Mouse (Mus musculus): ENCODE measurements around the gene Ndrg3. TPM values are rescaled to one million over a fixed set of nuclear protein-coding genes. Genes with fewer than 3 reads are reported as not detected.

Ndrg3 gene
- polyA plus RNA-seq, 1 experiment from 2014 or later: 123 TPM

GRCm38 (mm10) chr2:156990727-156991431 lies 977 bp downstream of the Ndrg3 start:
- no peaks in the 10 kb centered on the region for H3K27me3 ChIP-seq
- H3K9ac ChIP-seq (replicated peaks): peak overlapping the region; percentile 91
- ATAC-seq (replicated peaks): 0 out of 2 replicates have a peak, but pooled peaks have one; percentile 12
- H3K36me3 ChIP-seq: peaks cover 3% of the 10 kb centered on the region; the same call in 1 of the 2 replicates
- H3K4me2 ChIP-seq (replicated peaks): peak overlapping the region; percentile 78
- 2% methylated on average over 16 of the region's 16 CpGs for WGBS
- H3K9me3 ChIP-seq: no peaks in the 10 kb centered on the region
- H3K4me3 ChIP-seq: peak overlapping the region; percentile 98
- no peak overlapping the region for H3K27ac ChIP-seq (replicated peaks)
- H3K4me1 ChIP-seq: peaks cover 26% of the 10 kb centered on the region

- Histone ChIP-seq H3K27me3 (no peaks in the 10 kb centered on the region), H3K9me3 (no peaks in the 10 kb centered on the region), H3K4me2 (replicated peaks) (no peak overlapping the region), H3K4me3 (no peak overlapping the region), H3K27ac (replicated peaks) (no peak overlapping the region), H3K9ac (replicated peaks) (no peak overlapping the region), H3K4me1 (peaks cover 31% of the 10 kb centered on the region), H3K36me3 (no peaks in the 10 kb centered on the region)
- ATAC-seq (replicated peaks): no peak
- WGBS: 85% methylated on average over 3 of the region's 3 CpGs
Observed at GRCm38 (mm10) chr2:156987316-156987715, 4.5 kb downstream of the Ndrg3 start.

DNA sequence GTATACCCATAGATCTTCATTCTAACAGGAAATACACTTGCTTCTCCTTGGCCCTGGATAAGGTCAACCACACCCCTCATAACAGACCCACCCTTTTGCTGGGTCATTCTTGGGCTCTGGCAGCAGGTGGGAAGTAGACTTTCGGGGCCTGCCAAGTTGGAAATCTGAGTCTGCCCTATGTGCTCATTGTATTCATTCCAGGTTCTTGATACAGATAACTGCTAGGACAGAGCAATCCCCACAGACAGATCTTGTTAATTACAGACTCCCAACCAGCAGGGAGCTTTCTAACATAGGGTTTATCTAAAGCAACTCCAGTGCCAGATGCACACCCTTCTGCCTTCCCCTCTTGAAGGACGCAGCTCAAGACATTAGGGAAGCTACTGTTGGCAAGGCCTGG lies 9.0 kb downstream of the Ndrg3 start:
- Histone ChIP-seq H3K4me1 (peaks cover 6% of the 10 kb centered on the region; the same call in 1 of the 2 replicates), H3K27me3 (no peaks in the 10 kb centered on the region), H3K9me3 (no peaks in the 10 kb centered on the region), H3K9ac (replicated peaks) (no peak overlapping the region), H3K36me3 (no peaks in the 10 kb centered on the region), H3K4me3 (no peak overlapping the region), H3K4me2 (replicated peaks) (no peak overlapping the region), H3K27ac (replicated peaks) (no peak overlapping the region)
- no peak for ATAC-seq (replicated peaks)
- WGBS: 65% methylated on average over 2 of the region's 2 CpGs

GRCm38 (mm10) chr2:156981291-156981690 lies 10.6 kb downstream of the Ndrg3 start:
- ATAC-seq (replicated peaks): no peak
- H3K27me3 ChIP-seq: no peaks in the 10 kb centered on the region
- H3K36me3 ChIP-seq: no peaks in the 10 kb centered on the region
- 83% methylated on average over 4 of the region's 4 CpGs for WGBS
- no peak overlapping the region for H3K27ac ChIP-seq (replicated peaks)
- H3K9ac ChIP-seq (replicated peaks): no peak overlapping the region
- H3K9me3 ChIP-seq: no peaks in the 10 kb centered on the region
- peaks cover 10% of the 10 kb centered on the region for H3K4me1 ChIP-seq
- H3K4me2 ChIP-seq (replicated peaks): no peak overlapping the region
- no peak overlapping the region for H3K4me3 ChIP-seq

DNA sequence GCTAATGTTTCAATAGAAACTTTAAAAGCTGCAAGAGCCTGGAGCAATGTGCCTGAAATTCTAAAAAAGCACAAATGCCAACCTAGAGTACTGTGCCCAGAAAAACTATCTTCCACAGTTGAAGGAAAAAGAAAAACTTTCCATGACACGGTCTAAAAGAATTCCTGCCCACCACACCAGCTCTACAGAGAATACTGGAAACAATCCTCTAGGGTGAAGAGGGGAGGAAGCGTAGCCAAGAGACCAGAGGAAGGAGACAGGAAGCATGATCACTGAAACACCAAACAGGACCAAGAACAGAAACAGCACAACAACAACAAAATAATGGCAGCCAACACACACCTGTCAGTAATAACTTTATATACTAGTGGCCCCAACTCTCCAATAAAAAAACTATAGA lies 11.8 kb downstream of the Ndrg3 start:
- Histone ChIP-seq H3K9me3 (no peaks in the 10 kb centered on the region), H3K4me1 (peaks cover 10% of the 10 kb centered on the region), H3K27me3 (no peaks in the 10 kb centered on the region), H3K36me3 (no peaks in the 10 kb centered on the region), H3K9ac (replicated peaks) (no peak overlapping the region), H3K4me2 (replicated peaks) (no peak overlapping the region), H3K4me3 (no peak overlapping the region), H3K27ac (replicated peaks) (no peak overlapping the region)
- no peak for ATAC-seq (replicated peaks)
- 89% methylated on average over 2 of the region's 2 CpGs for WGBS

DNA sequence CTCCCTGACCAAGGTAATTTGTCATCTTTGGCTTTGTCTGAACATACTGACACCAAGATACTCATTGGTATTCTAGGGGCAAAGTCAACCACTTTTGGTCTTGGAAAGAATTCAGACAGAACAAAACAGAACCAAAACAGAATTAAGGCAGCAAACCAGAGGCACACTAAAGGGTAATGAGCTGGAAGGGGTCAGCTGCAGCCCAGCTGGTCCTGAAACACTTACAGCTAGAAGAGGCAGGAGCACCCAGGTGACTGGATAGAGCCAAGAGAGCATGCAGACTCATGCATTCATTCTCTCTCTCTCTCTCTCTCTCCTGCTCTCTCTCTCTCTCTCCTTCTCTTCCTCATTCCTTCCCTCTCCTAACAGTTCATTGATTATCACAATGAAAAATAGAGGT lies 15.1 kb downstream of the Ndrg3 start:
- Histone ChIP-seq H3K36me3 (no peaks in the 10 kb centered on the region), H3K9ac (replicated peaks) (no peak overlapping the region), H3K27me3 (no peaks in the 10 kb centered on the region), H3K4me2 (replicated peaks) (no peak overlapping the region), H3K4me1 (peaks cover 4% of the 10 kb centered on the region), H3K9me3 (no peaks in the 10 kb centered on the region), H3K27ac (replicated peaks) (no peak overlapping the region), H3K4me3 (no peak overlapping the region)
- ATAC-seq (replicated peaks): no peak

DNA sequence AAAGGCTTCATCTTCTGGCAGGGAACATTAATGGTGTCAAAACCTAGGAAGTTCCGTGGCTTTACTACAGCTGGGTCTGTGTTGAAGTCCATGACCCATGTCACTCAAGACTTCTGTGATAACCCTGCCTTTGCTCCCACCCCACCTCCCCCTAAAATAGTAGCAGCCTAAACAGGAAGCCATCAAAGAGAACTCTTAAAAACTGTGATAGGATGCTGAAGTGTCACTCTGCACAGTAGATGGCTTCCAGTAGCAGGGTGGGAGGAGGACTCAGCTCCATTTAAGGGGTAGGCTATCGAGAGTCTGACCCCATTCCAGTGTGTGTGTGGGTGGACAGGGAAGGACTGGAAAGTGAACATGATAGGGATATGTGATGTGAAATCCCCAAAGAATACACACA lies 16.9 kb downstream of the Ndrg3 start:
- WGBS: 82% methylated on average over 2 of the region's 2 CpGs
- no peaks in the 10 kb centered on the region for H3K9me3 ChIP-seq
- H3K4me2 ChIP-seq (replicated peaks): no peak overlapping the region
- H3K27me3 ChIP-seq: no peaks in the 10 kb centered on the region
- H3K4me1 ChIP-seq: peaks cover 4% of the 10 kb centered on the region
- ATAC-seq (replicated peaks): no peak
- H3K27ac ChIP-seq (replicated peaks): no peak overlapping the region
- H3K36me3 ChIP-seq: no peaks in the 10 kb centered on the region
- H3K9ac ChIP-seq (replicated peaks): no peak overlapping the region
- H3K4me3 ChIP-seq: no peak overlapping the region

DNA sequence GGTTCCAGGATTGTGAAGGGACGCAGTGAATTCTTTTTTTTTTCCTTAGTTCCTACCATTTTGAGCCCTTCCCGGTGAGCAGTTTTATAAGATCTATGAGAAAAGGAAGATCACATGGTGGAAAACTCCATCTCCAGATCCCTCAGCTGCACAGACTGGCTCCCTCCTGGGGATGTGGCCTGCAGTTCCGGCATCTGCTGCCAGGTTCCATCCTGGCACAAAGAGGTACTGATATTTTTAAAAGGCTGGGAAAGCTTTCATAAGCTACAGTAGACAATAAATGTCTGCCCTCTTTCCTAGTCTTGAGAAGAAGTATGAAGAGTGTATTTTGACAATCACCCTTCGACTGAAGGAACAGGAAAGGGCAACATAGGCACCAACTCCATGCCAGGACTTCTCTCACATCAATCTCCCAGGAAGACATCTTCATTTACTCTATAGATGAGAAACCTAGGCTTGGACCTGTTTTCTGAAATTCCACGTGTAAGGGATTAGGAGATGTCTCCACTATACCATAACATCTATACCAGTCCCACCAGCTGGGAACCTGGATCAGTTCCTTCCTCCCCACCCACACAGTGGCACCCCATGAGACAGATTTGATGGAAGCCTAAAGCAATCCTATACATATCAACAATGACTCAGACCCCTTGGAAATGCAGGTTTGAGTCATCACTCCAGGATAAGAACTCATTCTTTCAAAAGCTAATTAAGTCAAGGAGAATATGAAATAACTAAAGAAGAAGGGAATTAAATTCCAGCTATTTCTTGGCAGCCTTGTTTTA lies 18.3 kb downstream of the Ndrg3 start:
- no peak for ATAC-seq (replicated peaks)
- no peaks in the 10 kb centered on the region for H3K27me3 ChIP-seq
- no peak overlapping the region for H3K9ac ChIP-seq (replicated peaks)
- peaks cover 4% of the 10 kb centered on the region for H3K4me1 ChIP-seq
- H3K4me2 ChIP-seq (replicated peaks): no peak overlapping the region
- H3K9me3 ChIP-seq: no peaks in the 10 kb centered on the region
- no peaks in the 10 kb centered on the region for H3K36me3 ChIP-seq
- 85% methylated on average over 5 of the region's 5 CpGs for WGBS
- no peak overlapping the region for H3K27ac ChIP-seq (replicated peaks)
- no peak overlapping the region for H3K4me3 ChIP-seq

GRCm38 (mm10) chr2:156970253-156970652 lies 21.6 kb downstream of the Ndrg3 start:
- H3K4me2 ChIP-seq (replicated peaks): no peak overlapping the region
- no peak overlapping the region for H3K27ac ChIP-seq (replicated peaks)
- 72% methylated on average over 7 of the region's 7 CpGs for WGBS
- no peaks in the 10 kb centered on the region for H3K36me3 ChIP-seq
- H3K4me3 ChIP-seq: no peak overlapping the region
- ATAC-seq (replicated peaks): no peak
- no peaks in the 10 kb centered on the region for H3K27me3 ChIP-seq
- no peaks in the 10 kb centered on the region for H3K9me3 ChIP-seq
- no peaks in the 10 kb centered on the region for H3K4me1 ChIP-seq
- H3K9ac ChIP-seq (replicated peaks): no peak overlapping the region

DNA sequence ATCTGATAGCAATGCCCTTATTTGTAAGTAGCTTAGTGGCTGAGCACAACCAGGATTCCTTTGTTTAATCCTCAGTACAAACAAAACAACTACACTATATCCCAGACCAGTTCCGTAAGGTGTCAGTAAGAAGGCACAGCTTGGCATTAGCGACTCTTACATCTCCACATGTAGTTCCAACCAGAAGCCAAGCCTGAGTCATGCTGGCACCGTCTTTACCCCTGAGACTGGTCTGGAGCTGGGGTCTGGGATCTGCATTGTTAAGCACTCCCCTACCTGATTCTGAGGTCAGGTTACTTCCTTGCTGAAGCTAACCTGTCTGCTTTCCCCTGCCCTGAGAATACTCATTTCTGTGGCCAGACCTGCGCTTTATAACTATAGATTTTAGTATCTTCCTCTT lies 23.4 kb downstream of the Ndrg3 start:
- WGBS: 85% methylated on average over 4 of the region's 4 CpGs
- H3K27me3 ChIP-seq: no peaks in the 10 kb centered on the region
- no peaks in the 10 kb centered on the region for H3K9me3 ChIP-seq
- H3K4me1 ChIP-seq: no peaks in the 10 kb centered on the region
- H3K4me2 ChIP-seq (replicated peaks): no peak overlapping the region
- H3K4me3 ChIP-seq: no peak overlapping the region
- ATAC-seq (replicated peaks): no peak
- no peaks in the 10 kb centered on the region for H3K36me3 ChIP-seq
- no peak overlapping the region for H3K27ac ChIP-seq (replicated peaks)
- no peak overlapping the region for H3K9ac ChIP-seq (replicated peaks)

DNA sequence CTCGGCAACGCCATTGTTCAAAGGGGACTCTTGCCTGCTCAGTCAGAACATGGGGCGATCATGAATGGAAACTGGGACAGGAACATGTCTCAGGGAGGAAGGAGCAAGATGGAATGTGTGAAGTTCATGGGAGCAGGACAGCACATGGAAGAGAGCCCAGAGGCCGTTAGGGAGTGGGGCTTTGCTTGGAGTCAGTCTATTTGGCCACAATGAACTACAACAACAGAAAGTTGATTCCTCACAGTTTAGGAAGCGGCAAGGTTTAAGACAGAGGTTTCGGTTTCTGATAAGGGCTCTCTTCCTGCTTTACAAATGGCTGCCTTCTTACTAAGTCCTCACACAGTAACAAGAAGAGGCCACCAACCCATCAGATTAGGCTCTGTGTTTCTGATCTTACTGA lies 24.5 kb downstream of the Ndrg3 start:
- Histone ChIP-seq H3K36me3 (no peaks in the 10 kb centered on the region), H3K27me3 (no peaks in the 10 kb centered on the region), H3K9me3 (no peaks in the 10 kb centered on the region), H3K4me3 (no peak overlapping the region), H3K9ac (replicated peaks) (no peak overlapping the region), H3K27ac (replicated peaks) (no peak overlapping the region), H3K4me2 (replicated peaks) (no peak overlapping the region), H3K4me1 (no peaks in the 10 kb centered on the region)
- no peak for ATAC-seq (replicated peaks)
- 89% methylated on average over 6 of the region's 6 CpGs for WGBS

DNA sequence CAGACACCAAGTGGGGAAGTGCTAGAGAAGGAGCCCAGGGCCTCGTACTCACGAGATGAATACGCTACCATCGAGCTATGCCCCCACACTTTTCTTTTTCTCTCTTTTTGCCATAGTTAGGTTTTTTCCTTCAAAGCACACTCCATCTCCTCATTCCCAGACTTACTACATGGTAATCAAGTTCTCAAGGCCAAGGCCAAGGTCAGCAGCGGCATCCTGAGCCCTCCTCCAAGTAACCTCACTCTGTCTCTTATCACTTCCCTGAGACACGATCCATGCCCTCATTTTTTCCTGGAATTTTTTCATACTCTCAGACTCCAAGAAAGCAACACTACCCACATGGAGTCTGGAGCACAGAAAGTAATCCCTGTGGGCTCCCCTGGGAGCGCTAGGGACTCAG lies 28.0 kb downstream of the Ndrg3 start:
- no peaks in the 10 kb centered on the region for H3K27me3 ChIP-seq
- no peak overlapping the region for H3K9ac ChIP-seq (replicated peaks)
- 95% methylated on average over 7 of the region's 7 CpGs for WGBS
- no peak overlapping the region for H3K27ac ChIP-seq (replicated peaks)
- H3K36me3 ChIP-seq: no peaks in the 10 kb centered on the region
- H3K4me3 ChIP-seq: no peak overlapping the region
- H3K9me3 ChIP-seq: no peaks in the 10 kb centered on the region
- H3K4me2 ChIP-seq (replicated peaks): no peak overlapping the region
- no peak for ATAC-seq (replicated peaks)
- H3K4me1 ChIP-seq: no peaks in the 10 kb centered on the region
